Mouse (Mus musculus): Measurements from ENCODE around the gene Mief2. TPM values are rescaled to one million over a fixed set of nuclear protein-coding genes. Genes with fewer than 3 reads are reported as not detected.

The Mief2 gene
- polyA plus RNA-seq (2016; fragmentation: Nextera tagmentation; extraction: Ambion mirVana) = 18.2 and 20.2 TPM in 2 replicates

DNA sequence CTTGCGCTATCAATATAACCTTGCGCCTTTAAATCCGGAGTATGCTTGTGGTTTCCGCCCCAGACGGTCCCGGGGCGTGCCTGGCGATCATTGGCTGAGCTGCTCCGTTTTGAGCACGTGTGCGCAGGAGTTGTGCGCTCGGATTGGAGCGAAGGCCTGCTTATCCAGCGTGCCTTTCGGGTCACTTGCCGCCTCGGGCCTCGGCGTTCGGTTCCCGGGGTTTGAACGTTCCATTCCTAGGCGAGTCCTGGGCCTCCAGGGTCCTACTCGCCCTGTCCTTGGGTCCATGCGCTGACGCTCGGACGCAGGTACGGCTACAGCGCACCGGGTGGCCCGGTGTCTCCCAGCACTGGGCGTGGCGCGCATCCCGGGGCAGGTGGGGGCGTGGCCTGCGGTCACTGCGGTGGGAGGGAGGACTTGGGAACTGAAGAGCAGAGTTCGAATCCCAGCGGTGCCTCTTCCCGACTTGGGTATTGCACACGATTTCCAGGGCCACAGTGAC lies at the start of gene Mief2:
Mief2 (plus strand) TSS at position 139 of the 502 bp plus-strand sequence.
- Histone ChIP-seq H3K36me3 (peaks cover 44% of the 10 kb centered on the region), H3K9ac (peak within 1 kb of the TSS; percentile 89), H3K4me3 (peak within 1 kb of the TSS; percentile 92), H3K9me3 (replicated peaks) (no peaks in the 10 kb centered on the region), H3K27me3 (no peaks in the 10 kb centered on the region), H3K27ac (peak within 1 kb of the TSS; percentile 85), H3K4me2 (replicated peaks) (peak within 1 kb of the TSS; percentile 75), H3K4me1 (peaks cover 29% of the 10 kb centered on the region)
- WGBS = 1% methylated on average over 44 of the region's 44 CpGs
- peak; percentile 87 for ATAC-seq (ENCODE audit: low FRiP score)

DNA sequence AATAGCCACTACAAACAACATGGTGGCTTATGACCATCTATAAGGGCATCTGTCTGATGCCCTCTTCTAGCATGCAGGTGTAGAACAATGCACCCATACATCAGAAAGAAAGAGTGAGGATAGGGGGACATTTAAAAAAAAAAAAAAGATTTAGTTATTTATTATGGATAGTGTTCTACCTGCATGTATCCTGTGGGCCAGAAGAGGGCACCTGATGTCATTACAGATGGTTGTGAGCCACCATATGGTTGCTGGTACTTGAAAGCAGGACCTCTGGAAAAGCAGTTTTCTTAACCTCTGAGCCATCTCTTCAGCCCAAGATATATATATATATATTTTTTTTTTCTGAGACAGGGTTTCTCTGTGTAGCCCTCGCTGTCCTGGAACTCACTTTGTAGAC lies 32.0 kb upstream of the Mief2 start:
- no peak for ATAC-seq (ENCODE audit: low FRiP score)
- H3K4me3 ChIP-seq = no peak overlapping the region
- no peaks in the 10 kb centered on the region for H3K9me3 ChIP-seq (replicated peaks)
- no peak overlapping the region for H3K9ac ChIP-seq
- 73% methylated on average over 1 of the region's 1 CpGs for WGBS
- H3K36me3 ChIP-seq = no peaks in the 10 kb centered on the region
- H3K27me3 ChIP-seq = no peaks in the 10 kb centered on the region
- H3K4me1 ChIP-seq = peaks cover 15% of the 10 kb centered on the region
- H3K4me2 ChIP-seq (replicated peaks) = no peak overlapping the region
- H3K27ac ChIP-seq = no peak overlapping the region

DNA sequence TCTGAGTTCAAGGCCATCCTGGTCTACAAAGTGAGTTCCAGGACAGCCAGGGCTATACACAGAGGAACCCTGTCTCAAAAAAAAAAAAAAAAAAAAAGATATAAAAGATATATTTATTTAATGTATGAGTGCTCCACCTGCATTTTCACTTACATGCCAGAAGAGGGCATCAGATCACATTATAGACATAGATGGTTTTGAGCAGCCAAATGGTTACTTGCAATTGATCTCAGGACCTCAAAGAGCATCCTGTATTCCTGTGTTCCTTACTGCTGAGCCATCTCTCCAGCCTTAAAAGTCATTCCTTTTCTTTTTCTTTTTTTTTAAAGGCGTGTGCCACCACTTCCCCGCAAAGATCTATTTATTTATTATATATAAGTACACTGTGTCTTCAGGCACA lies 30.6 kb upstream of the Mief2 start:
- WGBS = 70% methylated on average over 2 of the region's 2 CpGs

DNA sequence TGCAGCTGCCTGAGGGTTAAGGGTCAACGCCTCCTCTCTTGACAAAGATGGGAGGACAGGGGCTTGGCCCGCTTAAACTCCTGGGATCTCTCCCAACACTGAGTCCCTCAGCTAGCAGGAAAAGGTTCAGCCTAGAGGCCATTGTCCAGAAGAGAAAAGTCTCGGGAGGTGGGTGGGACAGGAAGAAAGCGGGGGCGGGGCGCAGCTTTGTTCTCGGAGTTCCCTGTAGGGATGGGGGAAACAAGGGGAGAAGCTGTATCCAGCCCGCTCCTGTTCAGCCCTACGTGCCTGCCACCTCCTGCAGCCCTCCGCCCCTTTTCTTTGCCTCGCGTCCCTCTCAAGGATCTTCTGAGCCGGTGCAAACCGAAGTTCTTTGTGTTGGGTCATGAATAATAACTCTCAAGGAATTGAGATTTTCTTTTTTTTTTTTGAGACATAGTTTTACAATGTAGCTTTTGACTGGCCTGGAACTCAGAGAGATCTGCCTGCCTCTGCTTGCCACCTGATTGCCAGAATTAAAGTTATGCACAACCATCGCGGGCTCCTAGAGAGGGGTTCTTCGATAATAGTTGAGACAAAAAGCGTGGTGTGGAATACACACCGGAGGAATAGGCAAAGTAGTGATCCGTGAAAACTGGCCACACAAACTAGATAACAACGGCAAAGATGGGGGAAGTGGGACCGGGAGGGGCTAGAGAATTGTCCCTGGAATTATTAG lies 29.2 kb upstream of the Mief2 start:
- Histone ChIP-seq H3K36me3 (0 out of 2 replicates have a peak, but pooled peaks cover 4% of the 10 kb centered on the region), H3K9me3 (replicated peaks) (no peaks in the 10 kb centered on the region), H3K27me3 (no peaks in the 10 kb centered on the region), H3K27ac (peak overlapping the region; percentile 87), H3K4me3 (peak overlapping the region; percentile 70), H3K4me2 (replicated peaks) (peak overlapping the region; percentile 78), H3K9ac (peak overlapping the region; percentile 92), H3K4me1 (peaks cover 43% of the 10 kb centered on the region)
- peak; percentile 59 for ATAC-seq (ENCODE audit: low FRiP score)
- 1% methylated on average over 22 of the region's 22 CpGs for whole genome bisulfite sequencing

More for the DNA sequence above, 30.6 kb upstream of the Mief2 start:
- Histone ChIP-seq H3K9me3 (replicated peaks) (no peaks in the 10 kb centered on the region), H3K36me3 (no peaks in the 10 kb centered on the region), H3K9ac (no peak overlapping the region), H3K4me1 (peaks cover 29% of the 10 kb centered on the region), H3K27ac (no peak overlapping the region), H3K4me3 (no peak overlapping the region), H3K27me3 (no peaks in the 10 kb centered on the region), H3K4me2 (replicated peaks) (no peak overlapping the region)
- no peak for ATAC-seq (ENCODE audit: low FRiP score)

DNA sequence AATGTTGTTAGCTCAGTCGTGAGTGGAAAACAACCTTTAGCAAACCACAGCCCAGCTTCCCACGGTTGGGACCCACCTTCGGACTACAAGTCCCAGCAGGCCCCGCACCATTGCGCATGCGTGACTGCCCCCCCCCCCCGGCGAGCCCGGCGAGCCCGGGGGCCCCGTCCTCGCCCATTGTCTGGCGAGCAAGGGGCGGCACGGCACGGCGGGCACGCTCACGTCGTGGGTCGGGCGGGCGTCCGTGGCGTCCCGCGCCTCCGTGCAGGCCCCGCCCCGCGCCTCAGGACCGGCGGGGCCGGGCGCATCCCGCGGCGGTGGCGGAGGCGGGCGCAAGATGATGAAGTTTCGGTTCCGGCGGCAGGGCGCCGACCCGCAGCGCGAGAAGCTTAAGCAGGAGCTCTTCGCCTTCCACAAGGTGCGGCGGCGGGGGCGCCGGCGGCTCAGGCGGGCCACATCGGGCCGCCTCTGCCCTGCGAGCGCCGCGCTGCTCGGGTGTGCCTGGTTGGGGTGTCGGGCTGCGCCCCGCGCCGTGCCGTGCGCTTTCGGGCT lies 28.6 kb upstream of the Mief2 start, which contains the start of gene Llgl1:
Llgl1 (plus strand) TSS at position 200 of the 552 bp plus-strand sequence.
- H3K4me1 ChIP-seq = peaks cover 43% of the 10 kb centered on the region
- H3K9me3 ChIP-seq (replicated peaks) = no peaks in the 10 kb centered on the region
- ATAC-seq (ENCODE audit: low FRiP score) = peak; percentile 80
- H3K27me3 ChIP-seq = no peaks in the 10 kb centered on the region
- H3K4me3 ChIP-seq = peak within 1 kb of the TSS; percentile 70
- peak within 1 kb of the TSS; percentile 87 for H3K27ac ChIP-seq
- peak within 1 kb of the TSS; percentile 78 for H3K4me2 ChIP-seq (replicated peaks)
- 0% methylated on average over 71 of the region's 73 CpGs for WGBS
- H3K36me3 ChIP-seq = peaks cover 9% of the 10 kb centered on the region
- peak within 1 kb of the TSS; percentile 92 for H3K9ac ChIP-seq

DNA sequence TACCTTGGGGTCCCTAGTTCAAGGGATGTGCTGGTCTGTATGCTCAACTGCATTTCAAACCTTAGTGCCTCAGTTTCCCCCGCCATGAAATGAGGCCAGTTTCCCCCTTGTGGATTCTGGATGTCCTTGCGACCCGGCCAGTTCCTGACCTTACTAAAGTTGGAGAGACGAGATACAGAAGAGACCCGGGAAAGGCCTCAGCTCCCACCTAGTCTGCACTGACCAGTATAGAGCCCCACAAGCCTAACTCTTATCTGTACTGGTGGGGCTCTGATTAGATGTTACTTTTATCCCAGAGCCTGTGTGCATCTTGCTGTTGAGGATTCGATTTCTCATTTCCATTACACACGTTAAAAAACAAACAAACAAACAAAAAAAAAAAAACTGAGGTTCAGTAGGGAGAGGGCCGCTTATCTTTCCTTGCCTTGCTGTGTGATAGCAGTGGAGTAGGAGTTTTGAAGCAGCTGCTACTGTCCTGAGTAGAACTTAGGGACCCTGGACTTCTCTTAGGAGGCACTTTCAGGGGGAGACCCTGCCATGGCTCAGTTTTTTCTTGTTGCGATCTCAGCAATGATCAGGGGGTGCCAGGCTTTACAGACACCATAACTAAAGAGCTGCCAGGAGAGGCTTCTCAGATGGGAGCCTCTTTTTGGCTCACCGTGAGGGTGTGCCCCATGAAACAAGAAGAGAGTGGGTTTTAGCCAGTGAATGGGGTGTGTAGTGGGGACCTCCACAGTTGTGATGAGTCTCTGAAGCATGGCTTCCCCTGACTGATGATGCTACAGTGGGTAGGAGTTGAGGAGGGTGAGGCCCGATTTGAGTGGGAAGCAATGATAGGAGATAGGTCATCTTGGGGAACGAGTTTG lies 27.6 kb upstream of the Mief2 start:
- Histone ChIP-seq H3K27ac (peak overlapping the region; percentile 87), H3K36me3 (peaks cover 19% of the 10 kb centered on the region), H3K27me3 (no peaks in the 10 kb centered on the region), H3K9me3 (replicated peaks) (no peaks in the 10 kb centered on the region), H3K9ac (peak overlapping the region; percentile 92), H3K4me3 (peak overlapping the region; percentile 70), H3K4me1 (peaks cover 43% of the 10 kb centered on the region), H3K4me2 (replicated peaks) (peak overlapping the region; percentile 78)
- 27% methylated on average over 12 of the region's 12 CpGs for WGBS
- no peak for ATAC-seq (ENCODE audit: low FRiP score)

DNA sequence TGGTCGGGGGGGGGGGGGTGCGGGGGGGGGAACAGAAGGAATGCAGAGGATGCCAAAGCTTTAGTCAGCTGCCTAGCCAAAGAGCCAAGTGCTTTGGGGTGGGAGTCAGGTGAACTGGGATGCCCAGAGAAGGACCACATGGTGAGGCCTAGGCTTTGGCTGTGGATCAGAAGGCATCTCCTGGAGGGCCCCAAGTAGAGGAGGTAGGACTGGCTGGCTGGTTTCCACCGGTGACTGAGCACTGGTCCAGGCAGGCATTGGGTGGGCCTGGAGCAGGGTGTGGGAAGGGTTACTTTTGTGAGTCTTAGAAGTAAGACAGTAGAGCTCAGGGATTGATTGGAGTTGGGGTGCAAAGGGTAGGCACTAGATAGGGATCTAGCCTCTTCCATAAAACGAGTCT lies 26.6 kb upstream of the Mief2 start:
- H3K4me2 ChIP-seq (replicated peaks) = peak overlapping the region; percentile 78
- H3K27ac ChIP-seq = no peak overlapping the region
- no peaks in the 10 kb centered on the region for H3K9me3 ChIP-seq (replicated peaks)
- peaks cover 29% of the 10 kb centered on the region for H3K36me3 ChIP-seq
- ATAC-seq (ENCODE audit: low FRiP score) = no peak
- H3K27me3 ChIP-seq = no peaks in the 10 kb centered on the region
- WGBS = 87% methylated on average over 2 of the region's 4 CpGs
- H3K9ac ChIP-seq = no peak overlapping the region
- H3K4me1 ChIP-seq = peaks cover 43% of the 10 kb centered on the region
- 0 out of 2 replicates have a peak overlapping the region, but pooled peaks have one; percentile 70 for H3K4me3 ChIP-seq

DNA sequence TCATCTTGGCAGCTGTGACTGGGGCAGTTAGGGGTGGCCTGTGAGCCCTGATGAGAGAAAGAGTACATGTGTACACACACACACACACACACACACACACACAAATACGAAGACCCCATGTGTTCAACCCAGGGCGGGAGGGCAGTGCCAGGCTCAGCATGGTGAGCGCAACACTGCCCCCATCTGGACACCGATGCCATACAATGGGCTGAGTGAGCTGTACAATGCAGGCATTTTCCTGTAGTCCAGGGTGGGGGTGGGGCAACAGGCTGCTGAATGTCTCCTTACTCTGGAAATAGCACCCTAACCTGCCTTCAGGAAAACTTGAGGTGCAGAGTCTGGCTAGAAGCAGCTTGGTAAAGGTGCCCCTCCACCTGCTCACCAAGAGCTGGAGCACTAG lies 25.1 kb upstream of the Mief2 start:
- Histone ChIP-seq H3K27me3 (no peaks in the 10 kb centered on the region), H3K27ac (no peak overlapping the region), H3K4me1 (peaks cover 43% of the 10 kb centered on the region), H3K9ac (0 out of 2 replicates have a peak overlapping the region, but pooled peaks have one; percentile 23), H3K9me3 (replicated peaks) (no peaks in the 10 kb centered on the region), H3K36me3 (peaks cover 44% of the 10 kb centered on the region), H3K4me2 (replicated peaks) (0 out of 2 replicates have a peak overlapping the region, but pooled peaks have one; percentile 15), H3K4me3 (no peak overlapping the region)
- ATAC-seq (ENCODE audit: low FRiP score) = no peak
- 22% methylated on average over 4 of the region's 4 CpGs for WGBS

DNA sequence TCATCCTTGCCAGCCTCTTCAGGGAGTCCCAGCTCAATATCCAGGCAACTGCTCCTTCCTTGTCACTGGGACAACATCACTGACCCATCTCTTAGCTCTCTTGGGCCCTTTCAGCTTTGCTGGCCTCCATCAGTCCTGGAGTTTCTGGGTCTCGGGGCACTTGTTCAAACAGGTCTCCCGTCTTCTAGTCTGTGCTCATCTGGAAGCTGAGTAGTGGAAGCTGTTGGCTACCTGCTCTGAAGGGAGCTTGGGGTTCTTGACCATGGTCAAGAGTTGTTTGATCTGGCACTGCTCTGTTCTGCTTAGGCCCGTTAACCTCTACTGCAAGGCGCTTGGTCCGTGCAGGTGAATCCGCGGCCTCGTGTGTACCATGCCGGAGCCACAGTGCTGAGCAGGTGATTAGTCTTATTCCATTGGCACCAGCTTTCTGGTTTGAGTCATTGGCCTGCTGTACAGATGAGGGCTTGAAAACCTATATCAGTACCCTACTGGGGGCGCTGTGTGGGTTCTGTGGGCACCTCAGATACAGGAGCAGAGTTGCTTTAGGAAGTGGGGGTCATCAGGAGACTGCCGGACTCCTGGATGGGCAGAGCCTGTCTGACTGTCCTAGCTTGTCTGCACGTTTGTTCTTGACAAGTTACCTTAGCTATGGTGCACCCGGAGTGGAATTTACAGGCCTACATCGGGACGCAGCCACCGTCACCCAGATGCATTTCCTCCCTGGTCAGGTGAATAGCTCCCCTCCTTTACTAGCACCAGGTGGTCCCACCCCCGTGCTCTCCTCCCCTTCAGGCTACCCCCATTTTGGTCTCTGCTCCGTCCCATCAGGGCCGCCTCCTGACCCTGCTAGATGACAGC lies 23.9 kb upstream of the Mief2 start:
- no peak for ATAC-seq (ENCODE audit: low FRiP score)
- H3K9ac ChIP-seq = peak overlapping the region; percentile 6; the same call in 1 of the 2 replicates
- peaks cover 56% of the 10 kb centered on the region for H3K36me3 ChIP-seq
- H3K27me3 ChIP-seq = no peaks in the 10 kb centered on the region
- no peak overlapping the region for H3K4me2 ChIP-seq (replicated peaks)
- H3K9me3 ChIP-seq (replicated peaks) = no peaks in the 10 kb centered on the region
- H3K4me3 ChIP-seq = no peak overlapping the region
- 95% methylated on average over 19 of the region's 19 CpGs for WGBS
- H3K4me1 ChIP-seq = peaks cover 36% of the 10 kb centered on the region
- no peak overlapping the region for H3K27ac ChIP-seq

DNA sequence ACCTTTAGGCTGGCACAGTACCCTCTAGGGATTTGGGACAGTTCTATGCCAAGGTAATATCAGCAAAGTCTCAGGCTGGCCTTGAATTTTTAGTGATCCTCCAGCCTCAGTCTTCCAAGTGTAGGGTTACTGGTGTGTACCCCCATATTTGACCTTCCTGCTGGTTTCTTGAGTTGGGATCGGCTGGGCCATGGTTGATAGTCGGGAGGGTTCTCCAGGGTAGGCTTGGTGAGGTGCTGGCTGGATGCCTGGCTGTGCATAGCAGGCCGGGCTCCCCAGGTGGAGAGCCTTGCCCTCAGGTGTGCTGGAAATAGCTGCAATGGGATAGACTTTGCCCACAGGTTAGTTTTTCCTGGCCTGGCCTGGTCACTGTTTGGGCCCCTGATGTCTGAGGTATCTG lies 22.9 kb upstream of the Mief2 start:
- peaks cover 36% of the 10 kb centered on the region for H3K4me1 ChIP-seq
- no peak overlapping the region for H3K27ac ChIP-seq
- ATAC-seq (ENCODE audit: low FRiP score) = no peak
- no peak overlapping the region for H3K9ac ChIP-seq
- H3K4me3 ChIP-seq = no peak overlapping the region
- WGBS = 92% methylated on average over 3 of the region's 3 CpGs
- no peak overlapping the region for H3K4me2 ChIP-seq (replicated peaks)
- no peaks in the 10 kb centered on the region for H3K27me3 ChIP-seq
- H3K36me3 ChIP-seq = peaks cover 66% of the 10 kb centered on the region
- H3K9me3 ChIP-seq (replicated peaks) = no peaks in the 10 kb centered on the region

DNA sequence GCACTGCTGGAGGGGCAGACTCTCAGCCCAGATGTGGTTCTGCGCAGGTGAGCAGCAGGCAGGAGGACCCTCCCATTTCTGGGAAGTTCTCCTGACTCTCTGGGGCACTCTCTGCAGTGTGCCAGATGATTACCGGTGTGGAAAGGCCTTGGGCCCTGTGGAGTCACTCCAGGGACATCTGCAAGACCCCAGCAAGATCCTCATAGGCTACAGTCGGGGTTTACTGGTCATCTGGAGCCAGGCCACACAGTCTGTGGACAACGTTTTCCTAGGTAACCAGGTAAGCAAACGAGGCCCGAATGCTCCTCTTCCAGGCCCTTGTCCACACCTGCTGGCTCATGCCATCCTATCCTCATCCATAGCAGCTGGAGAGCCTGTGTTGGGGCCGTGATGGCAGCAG lies 22.1 kb upstream of the Mief2 start:
- Histone ChIP-seq H3K9me3 (replicated peaks) (no peaks in the 10 kb centered on the region), H3K9ac (no peak overlapping the region), H3K4me3 (no peak overlapping the region), H3K4me1 (peaks cover 29% of the 10 kb centered on the region), H3K27me3 (no peaks in the 10 kb centered on the region), H3K4me2 (replicated peaks) (no peak overlapping the region), H3K36me3 (peaks cover 74% of the 10 kb centered on the region), H3K27ac (no peak overlapping the region)
- WGBS = 92% methylated on average over 7 of the region's 7 CpGs
- ATAC-seq (ENCODE audit: low FRiP score) = no peak

Measured in hindbrain, embryonic 12.5 days (tissue).